Mouse (Mus musculus) liver, embryonic 15.5 days (tissue): ENCODE data around the gene Fam185a. TPM values are rescaled to one million over a fixed set of nuclear protein-coding genes. Genes with fewer than 3 reads are reported as not detected.

Experiments used
- ATAC-seq: fragments of 200-750 bp; cut with Nextera tagmentation; 2 replicates; pipeline ENCODE4 v1.8.0; 2017; ENCODE audit warnings: moderate number of reproducible peaks, mild to moderate bottlenecking, moderate library complexity; ENCODE audit not compliant: insufficient read depth
- H3K27ac ChIP-seq: fragments of 300-500 bp; sonication (generic); replicated peaks from 2 replicates; pipeline ENCODE4 v1.5.1; 2015; ENCODE audit warnings: mild to moderate bottlenecking, inconsistent platforms
- H3K27me3 ChIP-seq: fragments of 300-500 bp; sonication (generic); 2 replicates; pipeline ENCODE4 v1.6.1; 2015; ENCODE audit warnings: mild to moderate bottlenecking, inconsistent platforms
- H3K36me3 ChIP-seq: fragments of 300-500 bp; sonication (generic); replicated peaks from 2 replicates; pipeline ENCODE4 v1.6.1; 2015; ENCODE audit warnings: moderate library complexity, mild to moderate bottlenecking, inconsistent platforms
- H3K4me1 ChIP-seq: fragments of 300-500 bp; sonication (generic); replicated peaks from 2 replicates; pipeline ENCODE4 v1.6.1; 2015; ENCODE audit warnings: inconsistent platforms
- H3K4me2 ChIP-seq: fragments of 300-500 bp; sonication (generic); 2 replicates; pipeline ENCODE4 v1.6.1; 2015; ENCODE audit warnings: moderate library complexity, mild to moderate bottlenecking, inconsistent platforms
- H3K4me3 ChIP-seq: fragments of 300-500 bp; sonication (generic); replicated peaks from 2 replicates; pipeline ENCODE4 v1.5.1; 2015; ENCODE audit warnings: mild to moderate bottlenecking, inconsistent platforms
- H3K9ac ChIP-seq: fragments of 300-500 bp; sonication (generic); 2 replicates; pipeline ENCODE4 v1.6.1; 2015; ENCODE audit warnings: moderate library complexity, mild to moderate bottlenecking, inconsistent platforms
- H3K9me3 ChIP-seq: fragments of 300-500 bp; sonication (generic); replicated peaks from 2 replicates; pipeline ENCODE4 v1.6.1; 2016; ENCODE audit warnings: inconsistent platforms
- WGBS: fragments of 180-500 bp; shearing (Covaris S2); methylation state at CpG from one replicate; pipeline ENCODE4 v1.1.7; 2015; ENCODE audit warnings: mixed read lengths; ENCODE audit not compliant: insufficient replicate concordance; 5-methylcytosine and 5-hydroxymethylcytosine counted together
- polyA plus RNA-seq: library from polyadenylated mRNA; unstranded; fragments of >200 nt; fragmentation: Nextera tagmentation; extraction: Ambion mirVana; gene quantifications from 2 replicates; pipeline ENCODE4 v1.2.1, GENCODE M21; 2015

The Fam185a gene
- polyA plus RNA-seq, 1 experiment from 2014 or later, result 3.0 TPM

DNA sequence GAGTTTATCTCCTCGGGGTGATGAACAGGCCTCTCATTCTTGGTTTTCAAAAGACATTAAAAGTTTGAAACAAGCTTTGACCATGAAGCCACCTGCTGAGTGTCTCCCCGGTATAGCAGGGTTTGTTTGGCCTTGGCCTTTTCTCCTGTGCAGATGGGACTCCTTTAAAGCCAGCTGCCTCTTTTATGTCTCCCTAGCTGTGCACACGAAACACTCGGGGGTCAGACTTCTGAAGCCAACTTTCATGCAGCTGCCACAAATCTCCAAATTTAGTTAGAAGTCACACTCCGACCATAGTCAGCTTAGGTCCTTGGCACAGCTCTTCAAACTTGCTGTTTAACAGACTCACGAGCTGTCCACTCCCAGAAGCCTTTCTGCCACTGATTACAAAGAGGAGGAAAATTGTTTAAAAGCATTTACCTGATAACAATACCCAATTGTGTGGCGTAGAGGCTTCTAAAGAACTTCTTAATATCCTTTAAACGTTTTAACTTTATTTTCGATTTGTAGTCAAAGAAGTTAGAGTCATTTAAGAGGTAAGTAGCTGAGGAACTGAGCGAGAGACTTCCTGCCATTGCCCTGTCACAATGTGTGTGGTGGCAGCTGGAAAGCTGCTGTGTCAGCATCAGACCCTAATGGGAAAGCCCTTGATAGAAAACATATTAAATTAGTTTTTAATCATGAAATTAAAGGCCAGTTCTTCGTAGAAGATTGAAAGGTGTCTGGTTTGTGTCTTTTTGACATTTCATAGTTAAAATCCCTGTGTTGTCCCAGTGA is 57.9 kb downstream of the Fam185a start:
- Histone ChIP-seq H3K4me3 (no peak overlapping the region), H3K4me2 (no peak overlapping the region), H3K4me1 (no peaks in the 10 kb centered on the region), H3K27ac (no peak overlapping the region), H3K36me3 (0 out of 2 replicates have a peak, but pooled peaks cover 6% of the 10 kb centered on the region), H3K27me3 (no peaks in the 10 kb centered on the region), H3K9ac (no peak overlapping the region), H3K9me3 (no peaks in the 10 kb centered on the region)
- no peak for ATAC-seq
- 57% methylated on average over 11 of the region's 11 CpGs for WGBS

DNA sequence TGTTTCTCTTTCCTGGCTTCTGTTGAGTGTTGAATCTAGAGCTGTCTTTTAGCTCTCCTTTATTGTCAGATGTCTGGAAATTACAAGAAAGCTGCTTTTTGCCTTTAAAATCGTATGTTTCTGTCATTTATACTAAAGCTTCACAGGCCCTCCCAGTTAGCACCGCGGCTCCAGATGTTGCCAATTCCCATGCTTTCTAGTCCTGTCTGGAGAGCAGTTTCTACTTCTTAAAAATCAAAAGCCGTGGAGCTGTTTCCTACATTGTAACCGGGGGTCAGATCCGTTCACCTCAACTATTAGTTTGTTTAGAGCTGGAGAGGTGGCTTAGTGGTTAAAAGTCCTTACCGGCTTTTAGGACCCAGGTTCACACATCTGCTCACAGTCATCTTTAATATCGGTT is 58.5 kb downstream of the Fam185a start:
- 0 out of 2 replicates have a peak, but pooled peaks cover 6% of the 10 kb centered on the region for H3K36me3 ChIP-seq
- no peak overlapping the region for H3K27ac ChIP-seq
- no peak overlapping the region for H3K4me3 ChIP-seq
- no peak overlapping the region for H3K9ac ChIP-seq
- H3K4me1 ChIP-seq, result no peaks in the 10 kb centered on the region
- WGBS, result 80% methylated on average over 8 of the region's 8 CpGs
- no peaks in the 10 kb centered on the region for H3K27me3 ChIP-seq
- ATAC-seq, result no peak
- H3K4me2 ChIP-seq, result no peak overlapping the region
- no peaks in the 10 kb centered on the region for H3K9me3 ChIP-seq

DNA sequence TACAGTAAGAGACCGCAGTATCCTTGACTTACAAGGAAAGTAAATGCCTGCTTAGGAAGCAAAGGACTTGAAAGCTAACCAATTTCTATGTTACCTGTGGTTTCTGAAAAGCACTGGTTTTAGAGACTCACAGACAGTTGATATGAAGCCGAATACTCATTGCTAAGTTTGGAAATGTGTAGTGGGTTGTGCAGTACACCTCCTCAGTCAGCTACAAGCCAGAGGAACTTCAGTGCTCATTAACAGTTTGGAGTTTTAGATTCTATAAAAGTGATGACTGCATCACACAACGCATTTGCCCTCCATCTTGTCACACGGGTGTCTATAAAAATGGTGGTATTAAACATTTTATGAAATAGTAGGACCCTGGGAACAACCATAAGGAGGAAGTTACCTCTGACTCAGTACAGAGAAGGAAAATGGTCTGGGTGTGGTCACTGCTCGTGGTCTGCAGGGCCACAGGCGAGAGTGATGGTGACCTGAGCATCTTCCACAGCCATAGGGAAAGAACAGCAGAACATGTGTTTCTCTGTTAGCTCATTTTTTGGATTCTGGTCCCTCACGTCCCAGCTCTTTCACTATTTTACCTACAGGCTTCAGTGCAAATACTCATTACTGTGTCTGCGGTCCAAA is 60.6 kb downstream of the Fam185a start:
- no peak for ATAC-seq
- H3K4me2 ChIP-seq, result no peak overlapping the region
- H3K4me1 ChIP-seq, result no peaks in the 10 kb centered on the region
- H3K36me3 ChIP-seq, result 0 out of 2 replicates have a peak, but pooled peaks cover 6% of the 10 kb centered on the region
- H3K4me3 ChIP-seq, result no peak overlapping the region
- no peak overlapping the region for H3K9ac ChIP-seq
- H3K9me3 ChIP-seq, result no peaks in the 10 kb centered on the region
- no peak overlapping the region for H3K27ac ChIP-seq
- WGBS, result 66% methylated on average over 8 of the region's 8 CpGs
- H3K27me3 ChIP-seq, result no peaks in the 10 kb centered on the region

DNA sequence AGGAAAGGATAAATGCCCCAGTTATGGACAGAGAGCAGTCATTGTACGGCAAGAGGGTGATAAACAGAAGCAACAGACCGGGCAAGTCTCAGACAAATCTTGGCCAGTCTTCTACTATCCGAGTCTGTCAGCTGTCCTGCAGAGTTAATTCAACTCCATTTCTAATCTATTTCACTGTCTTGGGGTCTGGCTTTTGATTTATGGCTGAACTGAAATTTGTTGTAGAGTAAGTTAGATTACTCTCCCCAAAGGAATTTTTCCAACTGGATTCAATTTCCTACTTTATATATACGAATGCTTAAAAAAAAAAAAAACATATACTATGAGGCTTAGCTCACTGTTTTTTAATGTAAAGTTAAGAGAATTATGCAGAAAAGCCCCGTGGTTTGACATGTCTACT is 62.0 kb downstream of the Fam185a start:
- H3K9ac ChIP-seq, result no peak overlapping the region
- ATAC-seq, result no peak
- no peaks in the 10 kb centered on the region for H3K36me3 ChIP-seq
- H3K27me3 ChIP-seq, result no peaks in the 10 kb centered on the region
- no peaks in the 10 kb centered on the region for H3K4me1 ChIP-seq
- no peak overlapping the region for H3K4me2 ChIP-seq
- WGBS, result 62% methylated on average over 5 of the region's 5 CpGs
- no peaks in the 10 kb centered on the region for H3K9me3 ChIP-seq
- no peak overlapping the region for H3K27ac ChIP-seq
- no peak overlapping the region for H3K4me3 ChIP-seq

- Histone ChIP-seq H3K27ac (no peak overlapping the region), H3K9ac (no peak overlapping the region), H3K9me3 (no peaks in the 10 kb centered on the region), H3K4me2 (no peak overlapping the region), H3K4me1 (no peaks in the 10 kb centered on the region), H3K36me3 (no peaks in the 10 kb centered on the region), H3K4me3 (no peak overlapping the region), H3K27me3 (no peaks in the 10 kb centered on the region)
- ATAC-seq, result no peak
- WGBS, result 65% methylated on average over 3 of the region's 3 CpGs
Measured at GRCm38 (mm10) chr5:21487306-21487705, 62.5 kb downstream of the Fam185a start.

- ATAC-seq, result no peak
- Histone ChIP-seq H3K4me1 (no peaks in the 10 kb centered on the region), H3K9ac (no peak overlapping the region), H3K9me3 (no peaks in the 10 kb centered on the region), H3K4me3 (no peak overlapping the region), H3K27ac (no peak overlapping the region), H3K36me3 (no peaks in the 10 kb centered on the region), H3K27me3 (no peaks in the 10 kb centered on the region), H3K4me2 (no peak overlapping the region)
- 59% methylated on average over 3 of the region's 3 CpGs for WGBS
Measured at GRCm38 (mm10) chr5:21487716-21488115, 63.0 kb downstream of the Fam185a start.

DNA sequence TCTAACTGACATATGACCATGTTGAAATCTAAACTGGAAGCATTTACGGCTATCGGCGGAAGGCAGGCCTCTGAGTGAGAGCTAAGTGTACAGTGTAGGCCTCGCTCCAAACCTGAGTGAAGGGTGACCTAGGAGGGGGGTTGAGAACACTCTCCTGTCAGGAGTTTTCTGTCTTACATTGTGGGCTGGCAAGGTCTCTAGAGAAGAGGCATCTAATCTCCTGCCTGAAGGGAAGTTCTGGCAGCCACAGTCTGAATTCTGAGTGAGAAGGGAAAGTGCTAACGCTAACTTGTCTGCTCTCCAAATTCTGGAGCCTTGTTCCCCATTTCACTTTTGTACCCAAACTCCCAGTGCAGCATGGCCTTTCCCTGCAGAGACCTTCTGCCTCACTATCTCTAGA is 63.7 kb downstream of the Fam185a start:
- no peak overlapping the region for H3K4me3 ChIP-seq
- H3K27me3 ChIP-seq, result no peaks in the 10 kb centered on the region
- H3K4me1 ChIP-seq, result no peaks in the 10 kb centered on the region
- ATAC-seq, result no peak
- no peak overlapping the region for H3K9ac ChIP-seq
- no peaks in the 10 kb centered on the region for H3K9me3 ChIP-seq
- no peak overlapping the region for H3K4me2 ChIP-seq
- 75% methylated on average over 5 of the region's 5 CpGs for WGBS
- H3K27ac ChIP-seq, result no peak overlapping the region
- no peaks in the 10 kb centered on the region for H3K36me3 ChIP-seq

DNA sequence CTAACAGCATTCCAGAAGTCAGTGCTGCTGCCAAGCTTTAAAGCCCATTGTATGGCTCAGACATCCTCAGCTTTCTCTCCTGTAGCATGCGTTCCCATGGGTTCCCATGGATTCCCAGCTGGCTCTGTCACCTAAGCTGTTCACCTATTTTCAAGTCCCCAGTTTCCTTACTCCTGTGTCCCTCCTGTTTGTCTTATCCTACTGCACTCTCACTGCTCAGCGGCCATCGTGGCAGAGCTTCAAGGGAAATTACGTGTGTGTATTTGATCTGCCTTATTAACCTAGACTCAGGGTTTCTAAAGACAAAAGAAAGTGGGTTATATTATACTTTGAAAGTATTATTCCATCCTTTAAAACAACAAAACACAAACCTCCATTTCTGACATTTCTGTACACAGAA is 64.4 kb downstream of the Fam185a start:
- Histone ChIP-seq H3K36me3 (no peaks in the 10 kb centered on the region), H3K9ac (no peak overlapping the region), H3K9me3 (no peaks in the 10 kb centered on the region), H3K4me1 (no peaks in the 10 kb centered on the region), H3K4me3 (no peak overlapping the region), H3K4me2 (no peak overlapping the region), H3K27ac (no peak overlapping the region), H3K27me3 (no peaks in the 10 kb centered on the region)
- WGBS, result 71% methylated on average over 4 of the region's 4 CpGs
- no peak for ATAC-seq

DNA sequence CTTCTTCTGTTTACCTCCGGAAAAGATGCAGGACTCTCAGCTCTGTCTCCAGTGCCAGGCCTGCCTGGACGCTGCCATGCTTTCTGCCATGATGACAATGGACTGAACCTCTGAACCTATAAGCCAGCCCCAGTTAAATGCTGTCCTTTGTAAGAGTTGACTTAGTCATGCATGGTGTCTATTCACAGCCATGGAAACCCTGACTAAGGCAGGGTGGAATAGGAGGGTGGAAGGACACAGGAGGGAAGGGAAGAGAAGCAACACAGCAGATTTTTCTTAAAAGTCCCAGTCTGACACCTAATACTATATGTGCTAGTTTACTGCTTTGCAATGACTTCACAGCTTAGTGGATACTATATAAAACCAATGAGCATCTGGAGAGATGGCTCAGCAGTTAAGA is 66.7 kb downstream of the Fam185a start:
- H3K4me3 ChIP-seq, result no peak overlapping the region
- no peak for ATAC-seq
- no peak overlapping the region for H3K27ac ChIP-seq
- no peaks in the 10 kb centered on the region for H3K4me1 ChIP-seq
- H3K9me3 ChIP-seq, result no peaks in the 10 kb centered on the region
- no peaks in the 10 kb centered on the region for H3K36me3 ChIP-seq
- H3K4me2 ChIP-seq, result no peak overlapping the region
- WGBS, result 57% methylated on average over 2 of the region's 2 CpGs
- no peak overlapping the region for H3K9ac ChIP-seq
- H3K27me3 ChIP-seq, result no peaks in the 10 kb centered on the region

DNA sequence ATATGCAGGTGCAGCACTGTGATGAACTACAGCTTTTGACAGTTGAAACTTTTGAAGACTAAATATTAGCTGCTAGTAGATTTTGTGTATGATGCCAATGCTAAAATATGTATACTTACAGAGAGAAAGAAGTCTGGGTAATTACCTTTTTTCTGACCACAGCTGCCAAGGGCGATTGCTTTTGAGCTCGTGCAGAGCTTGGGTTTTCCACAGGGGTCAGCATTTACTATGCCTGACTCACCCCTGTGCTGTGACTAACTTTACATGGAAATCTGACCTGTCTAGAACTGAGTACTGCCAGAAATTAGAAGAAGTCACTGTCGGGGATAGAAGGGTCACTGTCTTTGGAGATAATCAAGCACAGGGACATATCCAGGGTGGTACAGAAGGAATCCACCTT is 67.5 kb downstream of the Fam185a start:
- Histone ChIP-seq H3K4me2 (no peak overlapping the region), H3K27me3 (no peaks in the 10 kb centered on the region), H3K27ac (no peak overlapping the region), H3K36me3 (no peaks in the 10 kb centered on the region), H3K4me3 (no peak overlapping the region), H3K9ac (no peak overlapping the region), H3K4me1 (no peaks in the 10 kb centered on the region), H3K9me3 (no peaks in the 10 kb centered on the region)
- ATAC-seq, result no peak
- 59% methylated on average over 3 of the region's 3 CpGs for WGBS

DNA sequence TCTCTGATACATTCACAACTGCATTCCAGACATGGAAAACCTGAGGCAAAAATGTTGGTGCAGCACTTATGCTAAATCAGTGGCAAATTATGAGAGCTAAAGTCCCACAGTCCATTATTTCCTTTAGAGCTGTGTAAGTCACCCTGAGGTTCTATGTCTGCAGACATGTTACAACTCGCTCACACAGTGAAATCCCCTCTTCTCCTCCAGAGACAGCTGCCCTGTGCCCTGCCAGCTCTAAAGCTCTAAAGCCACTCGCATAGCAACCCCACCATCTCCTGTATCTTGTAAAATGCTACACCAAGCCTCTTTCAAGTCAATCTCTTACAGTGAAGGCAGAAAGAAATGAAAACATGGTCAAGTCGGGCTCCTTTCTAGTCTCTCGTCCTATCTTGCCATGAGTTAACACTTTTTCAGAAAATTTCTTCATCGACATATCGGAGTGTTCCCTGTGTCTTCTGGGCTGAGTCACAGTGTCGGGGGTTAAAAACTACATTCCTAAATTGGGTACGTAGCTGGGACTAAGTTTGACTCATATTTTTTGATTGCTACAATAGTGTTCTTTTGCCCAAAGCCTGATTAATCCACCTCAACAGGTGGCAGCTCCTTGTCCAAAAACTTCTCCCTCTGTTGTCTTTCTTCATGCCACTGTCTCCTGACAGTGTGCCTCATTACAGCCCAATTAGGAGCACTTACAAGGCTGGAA is 68.7 kb downstream of the Fam185a start:
- Histone ChIP-seq H3K9ac (no peak overlapping the region), H3K36me3 (no peaks in the 10 kb centered on the region), H3K4me2 (no peak overlapping the region), H3K4me1 (no peaks in the 10 kb centered on the region), H3K27ac (no peak overlapping the region), H3K27me3 (no peaks in the 10 kb centered on the region), H3K9me3 (no peaks in the 10 kb centered on the region), H3K4me3 (no peak overlapping the region)
- WGBS, result 63% methylated on average over 8 of the region's 8 CpGs
- no peak for ATAC-seq
